Mouse (Mus musculus) liver, adult 2 months (tissue): ENCODE data around the gene Mertk.

ENCODE experiments used
- CTCF ChIP-seq: fragments of 200-500 bp; IDR thresholded peaks from 2 replicates; pipeline ENCODE4 v1.5.1; 2011; ENCODE audit warnings: low read depth, low read length, control low read depth
- POLR2A ChIP-seq: fragments of 200-500 bp; IDR thresholded peaks from 2 replicates; pipeline ENCODE4 v1.6.1; 2011; ENCODE audit warnings: low read length, control low read depth; ENCODE audit not compliant: insufficient read depth; ENCODE audit errors: extremely low read depth

- TF ChIP-seq CTCF (no peak), POLR2A (no peak)
These were observed 14.8 kb downstream of the Mertk start for GRCm38 (mm10) chr2:128713548-128714003.
